Mouse (Mus musculus) embryonic facial prominence, embryonic 13.5 days (tissue): Measurements from ENCODE around the gene Naa80. TPM values are rescaled to one million over a fixed set of nuclear protein-coding genes. Genes with fewer than 3 reads are reported as not detected.
A peak's percentile ranks its signal among the peaks of the same experiment; 100 is the strongest.

Experiments
- ATAC-seq: fragments of 200-750 bp; cut with Nextera tagmentation; 2 replicates; pipeline ENCODE4 v1.8.0; 2017; ENCODE audit warnings: low read depth; ENCODE audit not compliant: insufficient number of reproducible peaks, insufficient read depth, low FRiP score, low TSS enrichment
- H3K27ac ChIP-seq: fragments of 300-500 bp; sonication (generic); 2 replicates; pipeline ENCODE4 v1.5.1; 2015; ENCODE audit warnings: moderate library complexity, mild to moderate bottlenecking, inconsistent platforms
- H3K27me3 ChIP-seq: fragments of 300-500 bp; sonication (generic); 2 replicates; pipeline ENCODE4 v1.6.1; 2015; ENCODE audit warnings: mild to moderate bottlenecking, inconsistent platforms
- H3K36me3 ChIP-seq: fragments of 300-500 bp; sonication (generic); 2 replicates; pipeline ENCODE4 v1.6.1; 2015; ENCODE audit warnings: mild to moderate bottlenecking, inconsistent platforms
- H3K4me1 ChIP-seq: fragments of 300-500 bp; sonication (generic); 2 replicates; pipeline ENCODE4 v1.6.1; 2015; ENCODE audit warnings: inconsistent platforms
- H3K4me2 ChIP-seq: fragments of 300-500 bp; sonication (generic); 2 replicates; pipeline ENCODE4 v1.6.1; 2015; ENCODE audit warnings: moderate library complexity, mild to moderate bottlenecking, inconsistent platforms
- H3K4me3 ChIP-seq: fragments of 300-500 bp; sonication (generic); 2 replicates; pipeline ENCODE4 v1.5.1; 2015; ENCODE audit warnings: mild to moderate bottlenecking, inconsistent platforms
- H3K9ac ChIP-seq: fragments of 300-500 bp; sonication (generic); 2 replicates; pipeline ENCODE4 v1.6.1; 2015; ENCODE audit warnings: mild to moderate bottlenecking, inconsistent platforms
- H3K9me3 ChIP-seq: fragments of 300-500 bp; sonication (generic); 2 replicates; pipeline ENCODE4 v1.6.1; 2016; ENCODE audit warnings: inconsistent platforms
- WGBS: fragments of 180-500 bp; shearing (Covaris S2); methylation state at CpG from one replicate; pipeline ENCODE4 v1.1.7; 2015; ENCODE audit warnings: mixed read lengths; 5-methylcytosine and 5-hydroxymethylcytosine counted together
- polyA plus RNA-seq: library from polyadenylated mRNA; unstranded; fragments of >200 nt; fragmentation: Nextera tagmentation; extraction: Ambion mirVana; gene quantifications from 2 replicates; pipeline ENCODE4 v1.2.1, GENCODE M21; 2015

The Naa80 gene
- polyA plus RNA-seq, 1 experiment from 2014 or later = 22.5 TPM

DNA sequence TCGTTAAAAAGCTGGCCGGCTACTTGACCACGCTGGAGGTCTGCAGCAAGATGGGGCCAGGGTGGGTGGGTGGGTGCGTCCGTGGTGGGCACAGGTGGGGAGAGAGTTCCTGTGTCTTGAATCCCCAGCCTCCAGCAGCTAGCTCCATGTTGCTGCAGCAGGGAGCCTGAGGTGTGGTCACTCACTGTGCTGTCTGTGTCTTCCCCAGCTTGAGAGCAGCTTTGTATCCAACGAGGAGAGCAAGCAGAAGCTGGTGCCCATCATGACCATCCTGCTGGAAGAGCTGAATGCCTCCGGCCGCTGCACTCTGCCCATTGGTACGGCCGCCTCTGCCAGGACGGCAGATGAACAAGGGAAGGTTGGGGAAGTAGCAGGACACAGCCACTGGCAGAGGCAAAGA is 35.4 kb upstream of the Naa80 start:
- H3K36me3 ChIP-seq = peaks cover 40% of the 10 kb centered on the region
- H3K9me3 ChIP-seq = no peaks in the 10 kb centered on the region
- no peak overlapping the region for H3K27ac ChIP-seq
- ATAC-seq = no peak
- H3K27me3 ChIP-seq = no peaks in the 10 kb centered on the region
- H3K4me1 ChIP-seq = peaks cover 46% of the 10 kb centered on the region
- WGBS = 86% methylated on average over 11 of the region's 11 CpGs
- H3K4me3 ChIP-seq = 0 out of 2 replicates have a peak overlapping the region, but pooled peaks have one; percentile 69
- peak overlapping the region; percentile 79 for H3K4me2 ChIP-seq
- no peak overlapping the region for H3K9ac ChIP-seq

- Histone ChIP-seq H3K27ac (no peak overlapping the region), H3K36me3 (peaks cover 31% of the 10 kb centered on the region), H3K4me2 (no peak overlapping the region), H3K27me3 (no peaks in the 10 kb centered on the region), H3K9ac (no peak overlapping the region), H3K4me1 (peaks cover 46% of the 10 kb centered on the region), H3K4me3 (no peak overlapping the region), H3K9me3 (no peaks in the 10 kb centered on the region)
- WGBS = 95% methylated on average over 17 of the region's 17 CpGs
- no peak for ATAC-seq
These were observed 34.4 kb upstream of the Naa80 start for GRCm38 (mm10) chr9:107544196-107544700.

DNA sequence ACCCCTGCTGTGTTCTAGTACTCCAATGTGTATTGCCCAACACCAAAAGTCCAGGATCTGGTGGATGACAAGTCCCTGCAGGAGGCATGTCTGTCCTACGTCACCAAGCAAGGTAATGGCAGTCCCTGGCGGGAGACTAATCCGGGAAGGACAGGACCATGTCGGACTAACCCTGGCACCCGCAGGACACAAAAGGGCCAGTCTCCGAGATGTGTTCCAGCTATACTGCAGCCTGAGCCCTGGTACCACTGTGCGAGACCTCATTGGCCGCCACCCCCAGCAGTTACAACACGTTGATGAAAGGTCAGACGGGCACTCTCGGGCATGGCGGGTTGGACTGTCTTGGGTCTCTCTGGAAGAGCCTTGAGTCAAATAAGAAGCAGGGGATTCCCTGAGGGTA is 34.0 kb upstream of the Naa80 start:
- Histone ChIP-seq H3K4me1 (peaks cover 46% of the 10 kb centered on the region), H3K36me3 (peaks cover 26% of the 10 kb centered on the region), H3K4me2 (no peak overlapping the region), H3K9me3 (no peaks in the 10 kb centered on the region), H3K27me3 (no peaks in the 10 kb centered on the region), H3K9ac (no peak overlapping the region), H3K4me3 (no peak overlapping the region), H3K27ac (no peak overlapping the region)
- WGBS = 92% methylated on average over 12 of the region's 12 CpGs
- no peak for ATAC-seq

DNA sequence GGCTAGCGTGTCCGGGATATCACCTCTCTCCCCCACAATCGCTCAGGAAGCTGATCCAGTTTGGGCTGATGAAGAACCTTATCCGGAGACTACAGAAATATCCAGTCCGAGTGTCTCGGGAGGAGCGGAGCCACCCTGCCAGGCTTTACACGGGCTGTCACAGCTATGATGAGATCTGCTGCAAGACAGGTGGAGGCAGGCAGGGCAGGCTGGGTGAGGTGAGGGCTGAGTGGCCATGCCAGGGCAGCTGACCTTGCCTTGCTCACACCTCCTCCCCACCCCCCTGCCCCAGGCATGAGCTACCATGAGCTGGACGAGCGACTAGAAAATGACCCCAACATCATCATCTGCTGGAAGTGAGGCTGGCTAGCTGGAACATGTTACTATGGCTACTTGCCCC is 33.5 kb upstream of the Naa80 start:
- H3K27me3 ChIP-seq = 0 out of 2 replicates have a peak, but pooled peaks cover under 1% of the 10 kb centered on the region
- ATAC-seq = no peak
- no peak overlapping the region for H3K4me2 ChIP-seq
- 0 out of 2 replicates have a peak overlapping the region, but pooled peaks have one; percentile 8 for H3K9ac ChIP-seq
- H3K36me3 ChIP-seq = peaks cover 21% of the 10 kb centered on the region
- H3K9me3 ChIP-seq = no peaks in the 10 kb centered on the region
- H3K27ac ChIP-seq = no peak overlapping the region
- WGBS = 84% methylated on average over 10 of the region's 10 CpGs
- H3K4me3 ChIP-seq = no peak overlapping the region
- H3K4me1 ChIP-seq = peaks cover 46% of the 10 kb centered on the region

GRCm38 (mm10) chr9:107545602-107546001 is 33.1 kb upstream of the Naa80 start:
- Histone ChIP-seq H3K9ac (no peak overlapping the region), H3K27ac (no peak overlapping the region), H3K4me2 (no peak overlapping the region), H3K27me3 (0 out of 2 replicates have a peak, but pooled peaks cover 5% of the 10 kb centered on the region), H3K36me3 (peaks cover 21% of the 10 kb centered on the region), H3K4me1 (peaks cover 48% of the 10 kb centered on the region), H3K4me3 (no peak overlapping the region), H3K9me3 (no peaks in the 10 kb centered on the region)
- WGBS = 9% methylated on average over 3 of the region's 3 CpGs
- no peak for ATAC-seq

- Histone ChIP-seq H3K4me2 (peak within 1 kb of the TSS; percentile 56), H3K4me3 (peak within 1 kb of the TSS; percentile 26), H3K9ac (peak within 1 kb of the TSS; percentile 54), H3K4me1 (peaks cover 53% of the 10 kb centered on the region), H3K9me3 (no peaks in the 10 kb centered on the region), H3K36me3 (peaks cover 21% of the 10 kb centered on the region), H3K27me3 (0 out of 2 replicates have a peak, but pooled peaks cover 7% of the 10 kb centered on the region), H3K27ac (peak within 1 kb of the TSS; percentile 69)
- whole genome bisulfite sequencing = 3% methylated on average over 20 of the region's 20 CpGs
- ATAC-seq = peak; percentile 66
These were observed 31.7 kb upstream of the Naa80 start, which contains the start of gene Zmynd10 for GRCm38 (mm10) chr9:107547026-107547425. Gene Zmynd10, plus strand, starts transcription at chr9:107547298.

- Histone ChIP-seq H3K4me3 (no peak overlapping the region), H3K4me1 (peaks cover 55% of the 10 kb centered on the region), H3K9ac (no peak overlapping the region), H3K27me3 (0 out of 2 replicates have a peak, but pooled peaks cover 7% of the 10 kb centered on the region), H3K4me2 (peak overlapping the region; percentile 56; the same call in 1 of the 2 replicates), H3K27ac (no peak overlapping the region), H3K36me3 (peaks cover 21% of the 10 kb centered on the region), H3K9me3 (no peaks in the 10 kb centered on the region)
- WGBS = 78% methylated on average over 5 of the region's 5 CpGs
- no peak for ATAC-seq
These were observed 30.7 kb upstream of the Naa80 start for GRCm38 (mm10) chr9:107547957-107548356.

- no peak overlapping the region for H3K4me2 ChIP-seq
- no peak for ATAC-seq
- H3K27me3 ChIP-seq = 0 out of 2 replicates have a peak, but pooled peaks cover 7% of the 10 kb centered on the region
- WGBS = 86% methylated on average over 10 of the region's 10 CpGs
- H3K9ac ChIP-seq = no peak overlapping the region
- no peak overlapping the region for H3K4me3 ChIP-seq
- no peaks in the 10 kb centered on the region for H3K9me3 ChIP-seq
- H3K36me3 ChIP-seq = peaks cover 17% of the 10 kb centered on the region
- H3K4me1 ChIP-seq = peaks cover 62% of the 10 kb centered on the region
- no peak overlapping the region for H3K27ac ChIP-seq
These were observed 29.9 kb upstream of the Naa80 start for GRCm38 (mm10) chr9:107548820-107549219.

DNA sequence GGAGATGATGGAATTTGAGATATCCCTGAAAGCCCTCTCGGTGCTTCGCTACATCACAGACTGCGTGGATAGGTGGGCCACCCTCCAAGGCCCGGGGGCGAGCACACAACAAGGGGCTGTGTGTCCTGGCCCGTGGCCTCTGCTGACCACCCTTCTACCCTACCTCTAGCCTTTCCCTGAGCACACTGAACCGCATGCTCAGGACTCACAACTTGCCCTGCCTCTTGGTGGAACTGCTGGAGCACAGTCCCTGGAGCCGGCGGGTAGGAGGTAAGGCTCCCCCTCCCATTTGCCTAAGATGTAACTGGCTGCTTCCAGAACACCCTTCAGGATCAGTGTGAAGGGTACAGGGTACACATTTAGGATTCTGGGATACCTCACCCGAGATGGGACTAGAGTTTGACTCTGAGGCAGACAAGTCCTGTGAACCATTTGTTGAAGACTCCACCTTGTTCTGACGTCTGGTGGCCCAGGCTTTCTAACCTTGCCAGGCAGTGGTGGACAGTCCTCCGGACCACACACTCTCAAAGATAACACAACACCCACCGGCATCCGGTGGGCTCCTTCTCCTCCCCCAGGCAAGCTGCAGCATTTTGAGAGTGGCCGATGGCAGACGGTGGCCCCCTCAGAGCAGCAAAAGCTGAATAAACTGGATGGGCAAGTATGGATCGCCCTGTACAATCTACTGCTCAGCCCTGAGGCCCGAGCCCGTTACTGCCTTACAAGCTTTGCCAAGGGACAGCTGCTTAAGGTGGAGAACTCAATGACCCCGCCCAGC is 29.2 kb upstream of the Naa80 start:
- H3K4me3 ChIP-seq = no peak overlapping the region
- peaks cover 63% of the 10 kb centered on the region for H3K4me1 ChIP-seq
- H3K36me3 ChIP-seq = peaks cover 10% of the 10 kb centered on the region
- H3K9me3 ChIP-seq = no peaks in the 10 kb centered on the region
- ATAC-seq = no peak
- 74% methylated on average over 20 of the region's 20 CpGs for WGBS
- no peak overlapping the region for H3K4me2 ChIP-seq
- 0 out of 2 replicates have a peak, but pooled peaks cover 7% of the 10 kb centered on the region for H3K27me3 ChIP-seq
- no peak overlapping the region for H3K27ac ChIP-seq
- H3K9ac ChIP-seq = no peak overlapping the region

- Histone ChIP-seq H3K27ac (peak overlapping the region; percentile 73; the same call in 1 of the 2 replicates), H3K4me1 (peaks cover 62% of the 10 kb centered on the region)
These were observed 28.1 kb upstream of the Naa80 start for GRCm38 (mm10) chr9:107550491-107551116.

DNA sequence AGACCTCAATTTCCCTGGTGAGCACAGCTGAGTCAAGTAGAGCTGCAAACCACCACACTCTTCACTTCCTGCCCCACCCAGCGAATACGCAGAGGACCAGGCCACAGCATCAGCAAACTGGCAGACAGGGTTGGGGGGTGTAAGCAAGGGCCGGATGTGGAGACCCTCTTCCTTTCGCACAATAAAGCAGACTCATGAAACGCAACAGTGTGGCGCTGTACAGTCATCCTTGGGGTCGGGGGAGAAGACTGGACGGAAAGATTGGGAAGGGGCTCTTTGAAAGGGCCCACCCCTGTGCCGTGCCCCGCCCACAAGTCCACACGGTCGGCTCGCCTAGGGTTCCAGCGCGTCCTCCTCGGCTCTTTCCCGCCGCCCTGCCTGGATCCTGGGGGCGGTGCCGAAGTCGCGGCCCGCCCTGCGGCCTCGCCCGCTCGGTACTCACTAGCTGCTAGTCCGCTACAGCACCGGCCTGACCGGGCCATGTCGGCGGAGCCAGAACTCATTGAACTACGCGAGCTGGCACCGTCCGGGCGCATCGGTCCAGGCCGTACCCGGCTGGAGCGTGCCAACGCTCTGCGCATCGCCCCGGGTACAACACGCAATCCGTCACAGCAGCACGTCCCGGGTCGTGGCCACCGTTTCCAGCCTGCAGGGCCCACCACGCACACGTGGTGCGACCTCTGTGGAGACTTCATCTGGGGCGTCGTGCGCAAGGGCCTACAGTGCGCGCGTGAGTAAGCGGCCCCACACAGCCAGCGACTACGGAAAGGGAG is 27.4 kb upstream of the Naa80 start, which contains the start of gene Rassf1:
Gene Rassf1 (plus strand): TSS at position 439 of the 773 bp plus-strand sequence.
- under 1% methylated on average over 63 of the region's 63 CpGs for WGBS
- 0 out of 2 replicates have a peak, but pooled peaks cover 7% of the 10 kb centered on the region for H3K27me3 ChIP-seq
- no peaks in the 10 kb centered on the region for H3K9me3 ChIP-seq
- peak within 1 kb of the TSS; percentile 96 for H3K4me2 ChIP-seq
- ATAC-seq = no peak
- no peaks in the 10 kb centered on the region for H3K36me3 ChIP-seq
- peaks cover 62% of the 10 kb centered on the region for H3K4me1 ChIP-seq
- peak within 1 kb of the TSS; percentile 73 for H3K27ac ChIP-seq
- peak within 1 kb of the TSS; percentile 56 for H3K4me3 ChIP-seq
- peak within 1 kb of the TSS; percentile 84 for H3K9ac ChIP-seq

More at GRCm38 (mm10) chr9:107550491-107551116, 28.1 kb upstream of the Naa80 start:
- Histone ChIP-seq H3K4me3 (peak overlapping the region; percentile 56), H3K36me3 (no peaks in the 10 kb centered on the region), H3K4me2 (peak overlapping the region; percentile 96), H3K27me3 (0 out of 2 replicates have a peak, but pooled peaks cover 7% of the 10 kb centered on the region), H3K9me3 (no peaks in the 10 kb centered on the region), H3K9ac (peak overlapping the region; percentile 84)
- 28% methylated on average over 23 of the region's 23 CpGs for WGBS
- no peak for ATAC-seq
